ENCODE assay signal across 24 mouse cellular contexts in genomic region chr7:132820692-132821091, GRCm38 (mm10). TPM values are rescaled to one million over a fixed set of nuclear protein-coding genes. Genes with fewer than 3 reads are reported as not detected.
A peak's percentile ranks its signal among the peaks of the same experiment; 100 is the strongest.
DNase-seq lines count a peak whose midpoint lies in the region; ATAC-seq and TF ChIP-seq lines count a peak whose summit lies in the region.
"Had no signal": no experiment of that assay in that cellular context is flagged by ENCODE, and none has a peak within 500 bp of the region (broad histone marks: within the 10 kb centered on the region; RNA-seq: fewer than 3 reads in every experiment).

No protein-coding gene starts in this region.

- peak overlapping the region; percentile 31; the same call in 1 of the 2 replicates for H3K27ac ChIP-seq in forebrain, embryonic 13.5 days
- H3K27ac ChIP-seq in forebrain, embryonic 10.5 days: no peak overlapping the region
- no peak overlapping the region for H3K27ac ChIP-seq in MEL (ENCODE audit: control insufficient read depth, low read depth, low read length)
- H3K27ac ChIP-seq in forebrain, embryonic 14.5 days (ENCODE audit: low read depth, low read length): 0 out of 2 replicates have a peak overlapping the region, but pooled peaks have one; percentile 6
- H3K27ac ChIP-seq in forebrain, postnatal 0 days (ENCODE audit: low read depth, low read length): no peak overlapping the region
- H3K27ac ChIP-seq: embryonic facial prominence, embryonic 12.5 days; embryonic facial prominence, embryonic 15.5 days; hindbrain, embryonic 12.5 days; hindbrain, embryonic 15.5 days had no signal

- TF ChIP-seq RAD21 in MEL (IDR thresholded peaks at IDR 0.05; ENCODE audit: low read depth, low read length): no peak

- no peaks in the 10 kb centered on the region for H3K27me3 ChIP-seq in forebrain, embryonic 13.5 days
- H3K27me3 ChIP-seq in forebrain, embryonic 10.5 days (ENCODE audit: poor library complexity, severe bottlenecking): no peaks in the 10 kb centered on the region
- no peaks in the 10 kb centered on the region for H3K27me3 ChIP-seq in MEL (ENCODE audit: control insufficient read depth in 1 of 2, insufficient read depth in 2 of 2, low read length in 2 of 2)
- no peaks in the 10 kb centered on the region for H3K27me3 ChIP-seq in forebrain, embryonic 14.5 days (replicated peaks; ENCODE audit: control insufficient read depth, insufficient read depth, low read length)
- H3K27me3 ChIP-seq in forebrain, postnatal 0 days (ENCODE audit: insufficient read depth, low read length): no peaks in the 10 kb centered on the region
- H3K27me3 ChIP-seq: CH12.LX; embryonic facial prominence, embryonic 12.5 days; embryonic facial prominence, embryonic 15.5 days; hindbrain, embryonic 12.5 days; hindbrain, embryonic 15.5 days had no signal

- no peak overlapping the region for H3K4me3 ChIP-seq in forebrain, embryonic 13.5 days
- no peak overlapping the region for H3K4me3 ChIP-seq in forebrain, embryonic 10.5 days
- no peak overlapping the region for H3K4me3 ChIP-seq in MEL (ENCODE audit: control insufficient read depth in 1 of 2, insufficient read depth in 1 of 2, low read depth in 2 of 2, low read length in 2 of 2)
- H3K4me3 ChIP-seq in forebrain, embryonic 14.5 days (ENCODE audit: low read depth, low read length): no peak overlapping the region
- H3K4me3 ChIP-seq in forebrain, postnatal 0 days (ENCODE audit: low read depth, low read length): no peak overlapping the region
- H3K4me3 ChIP-seq: embryonic facial prominence, embryonic 12.5 days; embryonic facial prominence, embryonic 15.5 days; hindbrain, embryonic 12.5 days; hindbrain, embryonic 15.5 days had no signal

- no peak for TF ChIP-seq CTCF in MEL (IDR thresholded peaks at IDR 0.05 in 2 of 3, conservative IDR thresholded peaks at IDR 0.05 in 1 of 3; ENCODE audit: control insufficient read depth in 1 of 3, insufficient read depth in 1 of 3, low read depth in 2 of 3, low read length in 3 of 3, poor library complexity in 1 of 3, severe bottlenecking in 1 of 3)
- no peak for TF ChIP-seq CTCF in forebrain, postnatal 0 days (IDR thresholded peaks at IDR 0.05; ENCODE audit: low read depth)

- TF ChIP-seq EP300 in MEL (IDR thresholded peaks at IDR 0.05; ENCODE audit: low read depth in 1 of 2, low read length in 2 of 2): no peak

- H3K36me3 ChIP-seq in forebrain, embryonic 13.5 days (ENCODE audit: poor library complexity, severe bottlenecking): peaks cover 5% of the 10 kb centered on the region
- H3K36me3 ChIP-seq in forebrain, embryonic 10.5 days (replicated peaks): peaks cover 19% of the 10 kb centered on the region
- H3K36me3 ChIP-seq in MEL (ENCODE audit: control insufficient read depth in 1 of 2, insufficient read depth in 2 of 2, low read length in 2 of 2): peaks cover 3 to 15% of the 10 kb centered on the region in 2 experiments; a peak in 3 of 4 replicates
- peaks cover 9% of the 10 kb centered on the region; the same call in 1 of the 2 replicates for H3K36me3 ChIP-seq in forebrain, embryonic 14.5 days (ENCODE audit: control insufficient read depth, insufficient read depth, low read length)
- H3K36me3 ChIP-seq in forebrain, postnatal 0 days (ENCODE audit: insufficient read depth): peaks cover 10% of the 10 kb centered on the region; the same call in 1 of the 2 replicates

- H3K79me2 ChIP-seq in MEL (ENCODE audit: control insufficient read depth, insufficient read depth, low read length, poor library complexity): no peaks in the 10 kb centered on the region

- WGBS in forebrain, embryonic 13.5 days: 32% methylated on average over 3 of the region's 3 CpGs
- WGBS in forebrain, embryonic 10.5 days: 77% methylated on average over 3 of the region's 3 CpGs
- 26% methylated on average over 3 of the region's 3 CpGs for WGBS in forebrain, embryonic 14.5 days
- 20% methylated on average over 3 of the region's 3 CpGs for WGBS in forebrain, postnatal 0 days

- peak; percentile 36; the same call in 1 of the 2 replicates for ATAC-seq in forebrain, embryonic 13.5 days
- peak; percentile 47; the same call in 1 of the 2 replicates for ATAC-seq in forebrain, embryonic 14.5 days
- 0 out of 2 replicates have a peak, but pooled peaks have one; percentile 10 for ATAC-seq in forebrain, postnatal 0 days
- ATAC-seq: intestine, postnatal 0 days had no signal

- 0 out of 2 replicates have a peak overlapping the region, but pooled peaks have one; percentile 12 for H3K9ac ChIP-seq in forebrain, embryonic 13.5 days
- H3K9ac ChIP-seq in MEL (ENCODE audit: control insufficient read depth, low read depth, low read length, poor library complexity, severe bottlenecking): no peak overlapping the region
- H3K9ac ChIP-seq in forebrain, embryonic 14.5 days (ENCODE audit: low read length): no peak overlapping the region
- H3K9ac ChIP-seq in forebrain, postnatal 0 days: no peak overlapping the region
- H3K9ac ChIP-seq: embryonic facial prominence, embryonic 12.5 days; embryonic facial prominence, embryonic 15.5 days; hindbrain, embryonic 12.5 days; hindbrain, embryonic 15.5 days had no signal

- TF ChIP-seq POLR2A in MEL (IDR thresholded peaks at IDR 0.05; ENCODE audit: control insufficient read depth in 1 of 2, insufficient read depth in 1 of 2, low read depth in 1 of 2, low read length in 2 of 2, poor library complexity in 1 of 2): no peak

- no peaks in the 10 kb centered on the region for H3K9me3 ChIP-seq in forebrain, embryonic 13.5 days (replicated peaks)
- no peaks in the 10 kb centered on the region for H3K9me3 ChIP-seq in forebrain, embryonic 10.5 days
- H3K9me3 ChIP-seq in MEL (replicated peaks; ENCODE audit: insufficient read depth, low read length): no peaks in the 10 kb centered on the region
- no peaks in the 10 kb centered on the region for H3K9me3 ChIP-seq in forebrain, embryonic 14.5 days (replicated peaks; ENCODE audit: control insufficient read depth, low read length)
- no peaks in the 10 kb centered on the region for H3K9me3 ChIP-seq in forebrain, postnatal 0 days (ENCODE audit: low read length)
- H3K9me3 ChIP-seq: embryonic facial prominence, embryonic 12.5 days; embryonic facial prominence, embryonic 15.5 days; G1E; hindbrain, embryonic 12.5 days; hindbrain, embryonic 15.5 days had no signal

- no peak overlapping the region for H3K4me2 ChIP-seq in forebrain, embryonic 13.5 days
- H3K4me2 ChIP-seq in forebrain, embryonic 14.5 days (ENCODE audit: low read length): no peak overlapping the region
- H3K4me2 ChIP-seq in forebrain, postnatal 0 days (ENCODE audit: low read depth): no peak overlapping the region
- H3K4me2 ChIP-seq: embryonic facial prominence, embryonic 12.5 days; embryonic facial prominence, embryonic 15.5 days; heart, embryonic 11.5 days; hindbrain, embryonic 12.5 days; hindbrain, embryonic 15.5 days had no signal

- DNase-seq in forebrain, embryonic 10.5 days (ENCODE audit: extremely low spot score, low spot score): no peak
- no peak for DNase-seq in MEL (ENCODE audit: low read depth, low spot score)
- peak; percentile 73 for DNase-seq in forebrain, embryonic 14.5 days (ENCODE audit: low spot score)
- peak; percentile 30 for DNase-seq in forebrain, postnatal 0 days
- no peak for DNase-seq in adipocyte (ENCODE audit: low spot score)
- no peak for DNase-seq in lung, postnatal 25 days (ENCODE audit: low spot score)
- DNase-seq: adrenal gland, adult 8-10 months; adrenal gland, postnatal 25 days; B cell, adult 2 months; cerebellum, adult 18-20 months; cerebellum, adult 9-10 months; cerebellum, postnatal 14 days; gastrocnemius, postnatal 10 days; gastrocnemius, postnatal 36 days; heart, adult 11 months had no signal

- peaks cover 51% of the 10 kb centered on the region for H3K4me1 ChIP-seq in forebrain, embryonic 13.5 days
- H3K4me1 ChIP-seq in forebrain, embryonic 10.5 days: peaks cover 55% of the 10 kb centered on the region
- H3K4me1 ChIP-seq in MEL (ENCODE audit: control insufficient read depth in 1 of 2, insufficient read depth in 2 of 2, low read length in 2 of 2): peaks cover 7 to 13% of the 10 kb centered on the region in 2 experiments; a peak in 3 of 4 replicates
- H3K4me1 ChIP-seq in forebrain, embryonic 14.5 days (ENCODE audit: control insufficient read depth, insufficient read depth, low read length): peaks cover 10% of the 10 kb centered on the region; the same call in 1 of the 2 replicates
- no peaks in the 10 kb centered on the region for H3K4me1 ChIP-seq in forebrain, postnatal 0 days (ENCODE audit: insufficient read depth)
- H3K4me1 ChIP-seq: embryonic facial prominence, embryonic 15.5 days; hindbrain, embryonic 12.5 days; hindbrain, embryonic 15.5 days had no signal

RNA-seq across cellular contexts. Expression of gene Fam53b, which starts 7.0 kb away (rescaled TPM):
- polyA plus RNA-seq in forebrain, embryonic 13.5 days (2015; fragmentation: Nextera tagmentation; extraction: Ambion mirVana): 31.1 and 33.9 TPM in 2 replicates
- polyA plus RNA-seq in forebrain, embryonic 10.5 days (2016; fragmentation: Nextera tagmentation; extraction: Ambion mirVana): 39.4 and 39.5 TPM in 2 replicates
- 7.3 and 7.9 TPM in 2 replicates for total RNA-seq in MEL (2012; rRNA removed)
- polyA plus RNA-seq in MEL (2012; ENCODE audit: insufficient read depth in 1 of 2, insufficient read length in 2 of 2, low read depth in 1 of 2, low replicate concordance in 2 of 2, missing spikeins in 1 of 2): 10 to 100 TPM in 1 of 2 experiments, not detected in 1; 15.4 TPM
- 17.1 and 25.1 TPM in 2 replicates for polyA plus RNA-seq in forebrain, embryonic 14.5 days (2014; fragmentation: Nextera tagmentation; extraction: Ambion mirVana)
- 5.6 and 15.4 TPM in 2 replicates for total RNA-seq in forebrain, postnatal 0 days (2014; rRNA removed)
- polyA plus RNA-seq in forebrain, postnatal 0 days (2015; fragmentation: Nextera tagmentation; extraction: Ambion mirVana): 5.6 and 5.8 TPM in 2 replicates

RNA-seq across cellular contexts. Expression of gene Eef1akmt2, which starts 31.8 kb away (rescaled TPM):
- polyA plus RNA-seq in forebrain, embryonic 13.5 days (2015; fragmentation: Nextera tagmentation; extraction: Ambion mirVana): 105 and 115 TPM in 2 replicates
- polyA plus RNA-seq in forebrain, embryonic 10.5 days (2016; fragmentation: Nextera tagmentation; extraction: Ambion mirVana): 76.8 and 80.9 TPM in 2 replicates
- 24.3 and 26.9 TPM in 2 replicates for total RNA-seq in MEL (2012; rRNA removed)
- 100 to 1,000 TPM in 1 of 2 experiments, 10 to 100 TPM in 1; 27.0 to 330 TPM for polyA plus RNA-seq in MEL (2012; ENCODE audit: insufficient read depth in 1 of 2, insufficient read length in 2 of 2, low read depth in 1 of 2, low replicate concordance in 2 of 2, missing spikeins in 1 of 2)
- 99.8 and 110 TPM in 2 replicates for polyA plus RNA-seq in forebrain, embryonic 14.5 days (2014; fragmentation: Nextera tagmentation; extraction: Ambion mirVana)
- total RNA-seq in forebrain, postnatal 0 days (2014; rRNA removed): 86.1 and 101 TPM in 2 replicates
- 77.3 and 85.9 TPM in 2 replicates for polyA plus RNA-seq in forebrain, postnatal 0 days (2015; fragmentation: Nextera tagmentation; extraction: Ambion mirVana)

RNA-seq across cellular contexts. Expression of gene Abraxas2, which starts 38.3 kb away (rescaled TPM):
- polyA plus RNA-seq in forebrain, embryonic 13.5 days (2015; fragmentation: Nextera tagmentation; extraction: Ambion mirVana): 42.5 and 43.5 TPM in 2 replicates
- 32.9 and 33.9 TPM in 2 replicates for polyA plus RNA-seq in forebrain, embryonic 10.5 days (2016; fragmentation: Nextera tagmentation; extraction: Ambion mirVana)
- total RNA-seq in MEL (2012; rRNA removed): 26.5 and 30.1 TPM in 2 replicates
- polyA plus RNA-seq in MEL (2012; ENCODE audit: insufficient read depth in 1 of 2, insufficient read length in 2 of 2, low read depth in 1 of 2, low replicate concordance in 2 of 2, missing spikeins in 1 of 2): 10 to 100 TPM in 1 of 2 experiments, not detected in 1; 31.1 TPM
- 35.9 and 45.5 TPM in 2 replicates for polyA plus RNA-seq in forebrain, embryonic 14.5 days (2014; fragmentation: Nextera tagmentation; extraction: Ambion mirVana)
- total RNA-seq in forebrain, postnatal 0 days (2014; rRNA removed): 36.8 and 38.2 TPM in 2 replicates
- 21.1 and 32.9 TPM in 2 replicates for polyA plus RNA-seq in forebrain, postnatal 0 days (2015; fragmentation: Nextera tagmentation; extraction: Ambion mirVana)

Comparison
In these comparisons a context has a peak if more than half of its experiments do, and no peak if none do; other contexts are left out.
1. H3K27ac ChIP-seq: peak in forebrain, embryonic 13.5 days (single experiment) and forebrain, embryonic 14.5 days (single experiment); none in forebrain, embryonic 10.5 days (single experiment), MEL (single experiment) and forebrain, postnatal 0 days (single experiment).
2. DNase-seq: peak in forebrain, embryonic 14.5 days (single experiment) and forebrain, postnatal 0 days (single experiment); none in forebrain, embryonic 10.5 days (single experiment), MEL (single experiment), adipocyte (single experiment) and lung, postnatal 25 days (single experiment).
3. Peak in every context shown above with its lines, with median percentiles within 50 percentile points of each other: ATAC-seq.